Comparison of ENCODE assay signal across 1 mouse cellular context in the genomic region with DNA sequence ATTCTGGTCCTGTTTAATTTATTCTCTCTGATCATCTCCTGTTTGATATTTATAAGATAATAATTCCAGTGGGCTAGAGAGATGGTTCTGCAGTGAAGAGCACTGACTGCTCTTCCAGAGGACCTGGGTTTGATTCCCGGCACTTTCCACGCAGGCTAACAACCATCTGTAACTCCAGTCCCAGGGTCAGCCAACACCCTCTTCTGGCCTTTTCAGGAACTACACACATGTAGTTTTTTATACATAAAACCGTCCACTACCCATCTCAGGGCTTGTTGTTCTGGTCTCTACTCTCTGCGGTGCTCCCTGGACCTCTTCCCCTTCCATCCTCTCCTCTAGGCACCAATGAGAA.
TF ChIP-seq lines count a peak whose summit lies in the region.

No protein-coding gene starts in this region.

TF ChIP-seq in C2C12, 6 proteins besides CTCF, POLR2A, EP300 and RAD21:
- TF ChIP-seq MYOD1 (IDR thresholded peaks at IDR 0.05; ENCODE audit: control insufficient read depth, insufficient read length, low read depth) (no peak), MAX (IDR thresholded peaks at IDR 0.05) (no peak), FOSL1 (IDR thresholded peaks at IDR 0.05; ENCODE audit: insufficient read depth, low read length, poor library complexity, severe bottlenecking) (no peak), CEBPB (IDR thresholded peaks at IDR 0.05; ENCODE audit: low read depth) (no peak), MYOG (IDR thresholded peaks at IDR 0.05; ENCODE audit: control insufficient read depth, extremely low read depth, insufficient read length) (no peak), USF1 (IDR thresholded peaks at IDR 0.05; ENCODE audit: low read depth) (no peak)
